ENCODE assay signal across 8 mouse cellular contexts in the genomic region with DNA sequence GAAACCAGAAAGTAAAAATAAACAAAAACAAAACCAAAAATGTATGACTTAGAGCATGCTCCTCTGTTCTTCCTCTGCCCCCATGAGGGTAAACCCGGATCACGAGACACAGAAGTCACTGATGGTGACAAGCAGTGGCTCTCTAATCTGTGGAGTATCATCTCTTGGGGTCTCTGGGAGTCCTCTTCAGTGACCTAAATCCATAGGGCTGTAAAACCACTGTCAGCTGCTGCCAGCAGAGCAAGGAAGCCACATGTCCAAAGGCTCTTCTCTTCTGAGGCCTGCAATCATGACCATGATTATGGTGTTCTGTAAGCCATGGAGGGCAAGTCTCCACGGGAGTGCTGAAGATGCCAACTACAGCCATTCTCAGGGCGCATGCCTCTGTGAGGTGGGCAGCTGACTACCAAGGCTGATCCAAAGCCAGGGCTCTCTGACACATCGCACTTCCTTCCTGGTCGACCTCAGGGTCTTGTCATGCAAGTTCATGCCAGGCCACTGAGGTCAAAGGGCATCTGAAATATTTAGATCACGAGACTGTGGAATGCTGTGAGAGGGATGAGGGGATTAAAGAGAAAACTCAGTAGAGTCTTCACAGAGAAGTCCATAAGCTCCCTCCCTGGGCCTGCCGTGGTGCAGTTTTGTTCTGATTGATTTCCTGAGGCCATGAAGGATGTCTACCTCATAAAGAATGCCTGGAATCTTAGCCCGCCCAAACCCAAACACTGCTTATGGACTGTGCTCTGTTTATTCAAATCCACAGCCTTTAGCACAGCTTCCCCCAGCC.
DNase-seq lines count a peak whose midpoint lies in the region; ATAC-seq lines count a peak whose summit lies in the region.
"Had no signal": no experiment of that assay in that cellular context is flagged by ENCODE, and none has a peak within 500 bp of the region (broad histone marks: within the 10 kb centered on the region; RNA-seq: fewer than 3 reads in every experiment).

No protein-coding gene starts in this region.

- no peaks in the 10 kb centered on the region for H3K4me1 ChIP-seq in embryonic facial prominence, embryonic 11.5 days (ENCODE audit: control insufficient read depth, insufficient read depth, low read length)
- peaks cover 9% of the 10 kb centered on the region for H3K4me1 ChIP-seq in stomach, embryonic 16.5 days (ENCODE audit: control insufficient read depth, insufficient read depth, low read length)

- H3K4me2 ChIP-seq in embryonic facial prominence, embryonic 11.5 days (ENCODE audit: low read depth, low read length) = no peak overlapping the region
- peak overlapping the region; percentile 15; the same call in 1 of the 2 replicates for H3K4me2 ChIP-seq in stomach, embryonic 16.5 days (ENCODE audit: low read depth, low read length)

- no peak overlapping the region for H3K27ac ChIP-seq in embryonic facial prominence, embryonic 11.5 days (replicated peaks; ENCODE audit: low read depth, low read length)
- H3K27ac ChIP-seq in stomach, embryonic 16.5 days (ENCODE audit: low read length) = peak overlapping the region; percentile 79
- H3K27ac ChIP-seq: macrophage had no signal

- H3K36me3 ChIP-seq in embryonic facial prominence, embryonic 11.5 days (replicated peaks; ENCODE audit: control insufficient read depth, insufficient read depth, low read depth, low read length) = no peaks in the 10 kb centered on the region
- H3K36me3 ChIP-seq in stomach, embryonic 16.5 days (ENCODE audit: control insufficient read depth, insufficient read depth, low read length) = no peaks in the 10 kb centered on the region

- peak; percentile 18; the same call in 1 of the 2 replicates for ATAC-seq in embryonic facial prominence, embryonic 11.5 days (replicated peaks; ENCODE audit: insufficient number of reproducible peaks, low FRiP score, low TSS enrichment, low read depth)
- peak; percentile 78; the same call in 1 of the 2 replicates for ATAC-seq in stomach, embryonic 16.5 days (ENCODE audit: insufficient read depth, low FRiP score)

- no peak overlapping the region for H3K9ac ChIP-seq in embryonic facial prominence, embryonic 11.5 days (replicated peaks; ENCODE audit: low read length)
- H3K9ac ChIP-seq in stomach, embryonic 16.5 days (ENCODE audit: low read length) = no peak overlapping the region

- no peaks in the 10 kb centered on the region for H3K9me3 ChIP-seq in embryonic facial prominence, embryonic 11.5 days (replicated peaks; ENCODE audit: control insufficient read depth, low read length)
- no peaks in the 10 kb centered on the region for H3K9me3 ChIP-seq in stomach, embryonic 16.5 days (replicated peaks; ENCODE audit: control insufficient read depth, low read length)

- WGBS in embryonic facial prominence, embryonic 11.5 days = 43% methylated on average over 9 of the region's 9 CpGs
- 41% methylated on average over 9 of the region's 9 CpGs for WGBS in stomach, embryonic 16.5 days

- H3K27me3 ChIP-seq in embryonic facial prominence, embryonic 11.5 days (ENCODE audit: control insufficient read depth, insufficient read depth, low read length) = no peaks in the 10 kb centered on the region
- no peaks in the 10 kb centered on the region for H3K27me3 ChIP-seq in stomach, embryonic 16.5 days (ENCODE audit: control insufficient read depth, insufficient read depth, low read length)

- no peak overlapping the region for H3K4me3 ChIP-seq in embryonic facial prominence, embryonic 11.5 days (ENCODE audit: low read depth, low read length)
- no peak overlapping the region for H3K4me3 ChIP-seq in stomach, embryonic 16.5 days (replicated peaks; ENCODE audit: low read length)

- DNase-seq in lung, postnatal 36 days = peak; percentile 11
- no peak for DNase-seq in lung, postnatal 4 days
- peak; percentile 38 for DNase-seq in embryonic facial prominence, embryonic 11.5 days (ENCODE audit: low spot score)
- peak; percentile 45 for DNase-seq in kidney, adult 9 months
- no peak for DNase-seq in B cell, adult 2 months
- no peak for DNase-seq in cerebellum, adult 18-20 months

Comparison
In these comparisons a context has a peak if more than half of its experiments do, and no peak if none do; other contexts are left out.
1. DNase-seq: peak in lung, postnatal 36 days (single experiment), embryonic facial prominence, embryonic 11.5 days (single experiment) and kidney, adult 9 months (single experiment); none in lung, postnatal 4 days (0 of 2), B cell, adult 2 months (0 of 2) and cerebellum, adult 18-20 months (0 of 2).